Mouse (Mus musculus) left cerebral cortex, adult 2 months (tissue): ENCODE results near the gene Hmx2. TPM values are rescaled to one million over a fixed set of nuclear protein-coding genes. Genes with fewer than 3 reads are reported as not detected.

ENCODE experiments used
- DNase-seq, 2 experiments: peaks; one replicate each; pipeline ENCODE4 v3.0.0; 2021 to 2022; ENCODE audit warnings: low spot score in 2 of 2, mixed read lengths in 1 of 2; ENCODE audit errors: extremely low spot score in 1 of 2
- H3K27ac ChIP-seq: fragments of 200-600 bp; 2 replicates; pipeline ENCODE4 v1.8.1; 2022
- H3K4me3 ChIP-seq: fragments of 200-600 bp; 2 replicates; pipeline ENCODE4 v1.8.1; 2022
- CTCF ChIP-seq: fragments of 200-600 bp; IDR thresholded peaks from 2 replicates; pipeline ENCODE4 v1.8.1; 2022; ENCODE audit warnings: antibody characterized with exemption, mild to moderate bottlenecking, moderate library complexity
- intact Hi-C: fragments of 180-260 bp; cut with DNase I; formaldehyde crosslinking; loops from one replicate; pipeline ENCODE4 v1.15.1; 2025
- total RNA-seq, 2 experiments: library from RNA; stranded (reverse); gene quantifications; 2 replicates each; pipeline ENCODE4 v1.2.3; 2021

The Hmx2 gene
- total RNA-seq, 2 experiments from 2014 or later, result not detected

GRCm38 (mm10) chr7:131546423-131546822 is 2.1 kb upstream of the Hmx2 start:
- no peak overlapping the region for H3K27ac ChIP-seq
- no peak for DNase-seq
- intact Hi-C loops, result loop anchor here (10.0 kb wide), 2 partner anchors 98 to 668 kb away; no protein-coding TSS in a partner anchor

GRCm38 (mm10) chr7:131547481-131547880 is 1.1 kb upstream of the Hmx2 start:
- Histone ChIP-seq H3K4me3 (no peak overlapping the region), H3K27ac (no peak overlapping the region)
- intact Hi-C loops, result loop anchor here (10.0 kb wide), 2 partner anchors 97 to 667 kb away; no protein-coding TSS in a partner anchor
- DNase-seq, result no peak
- TF ChIP-seq CTCF, result no peak

More at GRCm38 (mm10) chr7:131546423-131546822, 2.1 kb upstream of the Hmx2 start:
- no peak overlapping the region for H3K4me3 ChIP-seq
- no peak for TF ChIP-seq CTCF

- intact Hi-C loops, result no loop called here
- Histone ChIP-seq H3K27ac (no peak overlapping the region), H3K4me3 (no peak overlapping the region)
- TF ChIP-seq CTCF, result no peak
- no peak for DNase-seq
Observed at GRCm38 (mm10) chr7:131551471-131551870, 2.9 kb downstream of the Hmx2 start.

GRCm38 (mm10) chr7:131551931-131552741 is 3.6 kb downstream of the Hmx2 start:
- no peak for DNase-seq
- Histone ChIP-seq H3K27ac (no peak overlapping the region), H3K4me3 (no peak overlapping the region)
- TF ChIP-seq CTCF, result no peak
- intact Hi-C loops, result no loop called here

- TF ChIP-seq CTCF, result no peak
- intact Hi-C loops, result no loop called here
- Histone ChIP-seq H3K27ac (no peak overlapping the region), H3K4me3 (no peak overlapping the region)
- no peak for DNase-seq
Observed at GRCm38 (mm10) chr7:131552781-131553180, 4.2 kb downstream of the Hmx2 start.

GRCm38 (mm10) chr7:131553771-131554175 is 5.2 kb downstream of the Hmx2 start:
- TF ChIP-seq CTCF, result no peak
- Histone ChIP-seq H3K4me3 (no peak overlapping the region), H3K27ac (no peak overlapping the region)
- DNase-seq, result no peak
- intact Hi-C loops, result no loop called here

GRCm38 (mm10) chr7:131554341-131555180 is 6.0 kb downstream of the Hmx2 start:
- DNase-seq, result no peak
- Histone ChIP-seq H3K27ac (no peak overlapping the region), H3K4me3 (no peak overlapping the region)
- TF ChIP-seq CTCF, result no peak
- intact Hi-C loops, result loop anchor here (5.0 kb wide), 1 partner anchor 192 kb away; the partner anchor contains the start of gene 2310057M21Rik

- no peak overlapping the region for H3K27ac ChIP-seq
- intact Hi-C loops, result loop anchor here (2.0 to 5.0 kb wide), 2 partner anchors 15 to 193 kb away; partner anchors contain the start of gene 2310057M21Rik
- no peak overlapping the region for H3K4me3 ChIP-seq
- DNase-seq, result no peak
- TF ChIP-seq CTCF, result no peak
Observed at GRCm38 (mm10) chr7:131555301-131556081, 6.9 kb downstream of the Hmx2 start.

GRCm38 (mm10) chr7:131556116-131556515 is 7.5 kb downstream of the Hmx2 start:
- no peak overlapping the region for H3K4me3 ChIP-seq
- intact Hi-C loops, result loop anchor here (2.0 to 5.0 kb wide), 2 partner anchors 15 to 194 kb away; partner anchors contain the start of gene 2310057M21Rik
- H3K27ac ChIP-seq, result no peak overlapping the region
- no peak for DNase-seq
- TF ChIP-seq CTCF, result no peak

- intact Hi-C loops, result loop anchor here (2.0 to 5.0 kb wide), 2 partner anchors 16 to 194 kb away; partner anchors contain the start of gene 2310057M21Rik
- Histone ChIP-seq H3K27ac (no peak overlapping the region), H3K4me3 (no peak overlapping the region)
- no peak for TF ChIP-seq CTCF
- no peak for DNase-seq
Observed at GRCm38 (mm10) chr7:131556541-131557271, 8.1 kb downstream of the Hmx2 start.
